Mouse (Mus musculus) lung, embryonic 14.5 days (tissue): ENCODE results near the gene Fh1. TPM values are rescaled to one million over a fixed set of nuclear protein-coding genes. Genes with fewer than 3 reads are reported as not detected.

ENCODE experiments used
- ATAC-seq: fragments of 200-750 bp; cut with Nextera tagmentation; 2 replicates; pipeline ENCODE4 v1.8.0; 2017; ENCODE audit warnings: mild to moderate bottlenecking, moderate TSS enrichment, moderate library complexity; ENCODE audit not compliant: insufficient read depth
- DNase-seq: peaks from one replicate; pipeline ENCODE4 v3.0.0-alpha.2; 2015
- H3K27ac ChIP-seq: fragments of 300-500 bp; sonication (generic); 2 replicates; pipeline ENCODE4 v1.5.1; 2014; ENCODE audit warnings: low read depth, mild to moderate bottlenecking, moderate library complexity
- H3K27me3 ChIP-seq: fragments of 300-500 bp; sonication (generic); 2 replicates; pipeline ENCODE4 v1.6.1; 2014; ENCODE audit warnings: low read length, control low read depth; ENCODE audit not compliant: insufficient read depth
- H3K36me3 ChIP-seq: fragments of 300-500 bp; sonication (generic); 2 replicates; pipeline ENCODE4 v1.6.1; 2014; ENCODE audit warnings: control low read depth; ENCODE audit not compliant: insufficient read depth
- H3K4me1 ChIP-seq: fragments of 300-500 bp; sonication (generic); 2 replicates; pipeline ENCODE4 v1.6.1; 2014; ENCODE audit warnings: antibody characterized with exemption, control low read depth; ENCODE audit not compliant: insufficient read depth
- H3K4me2 ChIP-seq: fragments of 300-500 bp; sonication (generic); 2 replicates; pipeline ENCODE4 v1.6.1; 2014; ENCODE audit warnings: mild to moderate bottlenecking
- H3K4me3 ChIP-seq: fragments of 300-500 bp; sonication (generic); 2 replicates; pipeline ENCODE4 v1.5.1; 2014; ENCODE audit warnings: low read depth, low read length
- H3K9ac ChIP-seq: fragments of 300-500 bp; sonication (generic); 2 replicates; pipeline ENCODE4 v1.6.1; 2014
- H3K9me3 ChIP-seq: fragments of 300-500 bp; sonication (generic); 2 replicates; pipeline ENCODE4 v1.6.1; 2016; ENCODE audit warnings: low read depth, low read length, control low read depth
- CTCF ChIP-seq: IDR thresholded peaks from 2 replicates; pipeline ENCODE4 v1.5.1; 2016; ENCODE audit warnings: antibody characterized with exemption, low read depth
- whole genome bisulfite sequencing: fragments of 180-500 bp; shearing (Covaris S2); extraction: QIAGEN DNeasy Blood & Tissue Kit; methylation state at CpG from one replicate; pipeline ENCODE4 v1.1.7; 2014; 5-methylcytosine and 5-hydroxymethylcytosine counted together
- polyA plus RNA-seq: library from polyadenylated mRNA; unstranded; fragments of >200 nt; fragmentation: Nextera tagmentation; extraction: Ambion mirVana; gene quantifications from 2 replicates; pipeline ENCODE4 v1.2.1, GENCODE M21; 2014

Fh1 gene
- polyA plus RNA-seq, 1 experiment from 2014 or later, result 123 TPM

- Histone ChIP-seq H3K4me3 (no peak overlapping the region), H3K9ac (no peak overlapping the region), H3K27me3 (no peaks in the 10 kb centered on the region)
These were observed 32.6 kb downstream of the Fh1 start for GRCm38 (mm10) chr1:175592832-175593231.

DNA sequence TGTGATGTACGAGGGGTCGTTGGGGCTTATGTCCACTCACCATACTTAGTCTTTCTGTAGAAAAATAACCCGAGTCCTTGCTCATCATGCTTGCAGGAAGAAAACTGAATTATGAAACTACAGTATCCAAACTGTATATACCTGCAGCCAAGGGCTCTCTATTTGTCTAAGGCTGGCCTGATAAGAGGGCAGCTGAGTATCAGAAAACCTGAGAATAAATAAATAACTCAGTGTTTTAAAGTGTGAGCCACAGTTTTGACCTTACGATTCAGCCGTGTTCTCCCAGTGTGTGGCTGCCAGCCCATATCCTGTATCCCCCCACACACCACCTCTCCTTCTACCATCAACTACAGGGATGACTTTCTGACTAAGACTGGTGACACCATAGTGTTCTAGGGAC, 38.8 kb downstream of the Fh1 start:
- Histone ChIP-seq H3K27ac (no peak overlapping the region), H3K4me1 (no peaks in the 10 kb centered on the region), H3K9me3 (no peaks in the 10 kb centered on the region), H3K9ac (no peak overlapping the region), H3K36me3 (no peaks in the 10 kb centered on the region), H3K27me3 (no peaks in the 10 kb centered on the region), H3K4me3 (no peak overlapping the region), H3K4me2 (no peak overlapping the region)
- no peak for TF ChIP-seq CTCF
- DNase-seq (no peak), ATAC-seq (no peak)
- WGBS, result 55% methylated on average over 5 of the region's 5 CpGs

More at GRCm38 (mm10) chr1:175592832-175593231, 32.6 kb downstream of the Fh1 start:
- 93% methylated on average over 1 of the region's 1 CpGs for WGBS
- no peak for TF ChIP-seq CTCF
- Histone ChIP-seq H3K4me2 (no peak overlapping the region), H3K36me3 (no peaks in the 10 kb centered on the region), H3K27ac (no peak overlapping the region), H3K4me1 (no peaks in the 10 kb centered on the region), H3K9me3 (no peaks in the 10 kb centered on the region)
- DNase-seq, result no peak
- ATAC-seq, result no peak

DNA sequence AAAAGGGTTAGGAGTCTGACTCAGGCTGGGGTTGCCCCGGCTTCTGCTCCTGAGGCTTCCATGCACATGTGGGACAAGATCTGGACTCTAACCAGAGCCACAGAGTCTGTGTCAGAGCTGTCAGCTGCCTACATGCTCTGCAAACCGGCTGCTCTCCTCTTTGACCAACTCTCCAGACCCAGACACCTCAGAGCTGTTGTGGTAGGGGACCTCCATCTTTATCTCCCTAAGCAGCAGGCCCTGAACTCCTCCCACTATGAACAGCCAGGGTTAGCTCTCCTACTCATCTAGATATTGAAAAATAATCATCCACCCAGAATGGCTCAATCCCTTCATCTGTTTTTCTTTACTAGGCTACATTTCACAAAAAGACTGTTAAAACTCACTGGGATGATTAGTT, 40.2 kb downstream of the Fh1 start:
- no peaks in the 10 kb centered on the region for H3K36me3 ChIP-seq
- no peaks in the 10 kb centered on the region for H3K4me1 ChIP-seq
- H3K4me3 ChIP-seq, result no peak overlapping the region
- DNase-seq (no peak), ATAC-seq (no peak)
- TF ChIP-seq CTCF, result no peak
- H3K9me3 ChIP-seq, result no peaks in the 10 kb centered on the region
- 60% methylated on average over 2 of the region's 2 CpGs for WGBS
- no peak overlapping the region for H3K27ac ChIP-seq
- H3K9ac ChIP-seq, result no peak overlapping the region
- H3K4me2 ChIP-seq, result no peak overlapping the region
- no peaks in the 10 kb centered on the region for H3K27me3 ChIP-seq

DNA sequence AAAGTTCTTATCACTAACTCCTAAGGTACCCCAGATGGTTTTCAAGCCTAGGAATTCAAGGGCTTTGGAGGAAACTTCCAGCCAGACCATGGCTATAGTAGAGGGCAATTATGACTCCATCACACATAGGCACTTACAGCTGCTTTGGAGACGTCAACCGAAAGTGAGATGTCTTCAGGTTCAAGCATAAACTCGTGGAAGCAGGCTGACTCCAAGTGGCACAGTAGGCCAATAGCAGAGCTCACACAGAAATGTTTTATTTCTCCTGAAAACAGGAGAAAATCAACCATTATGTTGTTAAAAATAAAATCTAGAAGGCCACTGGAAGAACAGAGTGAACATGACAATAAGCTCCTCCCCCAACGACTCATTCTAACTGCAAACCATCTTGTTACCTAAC, 42.6 kb downstream of the Fh1 start:
- Histone ChIP-seq H3K4me3 (no peak overlapping the region), H3K9ac (no peak overlapping the region), H3K36me3 (no peaks in the 10 kb centered on the region), H3K4me2 (no peak overlapping the region), H3K9me3 (no peaks in the 10 kb centered on the region), H3K4me1 (no peaks in the 10 kb centered on the region), H3K27ac (no peak overlapping the region), H3K27me3 (no peaks in the 10 kb centered on the region)
- ATAC-seq (no peak), DNase-seq (no peak)
- 88% methylated on average over 4 of the region's 4 CpGs for WGBS
- TF ChIP-seq CTCF, result no peak

DNA sequence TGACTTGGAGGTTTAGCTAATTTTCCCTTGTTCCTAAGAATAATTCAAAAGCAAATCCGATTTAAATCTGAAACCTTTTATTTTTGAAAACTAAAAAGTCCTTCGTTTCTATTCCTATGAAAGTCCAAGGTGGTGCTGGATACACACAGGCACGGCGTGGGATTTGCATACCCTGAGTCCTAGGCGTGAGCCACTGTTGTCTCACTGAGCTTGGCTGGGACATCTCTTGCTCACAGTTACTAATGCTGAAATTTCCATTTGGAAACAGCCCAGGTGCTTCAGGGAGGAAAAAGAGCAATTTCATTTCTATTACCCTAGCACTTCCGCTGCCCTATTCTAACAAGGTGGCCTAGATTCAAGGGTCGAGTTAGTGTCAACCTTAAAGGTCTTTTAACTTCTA, 45.1 kb downstream of the Fh1 start:
- no peaks in the 10 kb centered on the region for H3K9me3 ChIP-seq
- H3K4me3 ChIP-seq, result no peak overlapping the region
- no peak for TF ChIP-seq CTCF
- H3K27ac ChIP-seq, result no peak overlapping the region
- no peaks in the 10 kb centered on the region for H3K27me3 ChIP-seq
- no peaks in the 10 kb centered on the region for H3K4me1 ChIP-seq
- H3K36me3 ChIP-seq, result no peaks in the 10 kb centered on the region
- H3K4me2 ChIP-seq, result no peak overlapping the region
- no peak overlapping the region for H3K9ac ChIP-seq
- ATAC-seq (no peak), DNase-seq (no peak)
- 87% methylated on average over 7 of the region's 7 CpGs for WGBS

- WGBS, result 73% methylated on average over 9 of the region's 9 CpGs
These were observed 45.7 kb downstream of the Fh1 start for GRCm38 (mm10) chr1:175579598-175580235.

DNA sequence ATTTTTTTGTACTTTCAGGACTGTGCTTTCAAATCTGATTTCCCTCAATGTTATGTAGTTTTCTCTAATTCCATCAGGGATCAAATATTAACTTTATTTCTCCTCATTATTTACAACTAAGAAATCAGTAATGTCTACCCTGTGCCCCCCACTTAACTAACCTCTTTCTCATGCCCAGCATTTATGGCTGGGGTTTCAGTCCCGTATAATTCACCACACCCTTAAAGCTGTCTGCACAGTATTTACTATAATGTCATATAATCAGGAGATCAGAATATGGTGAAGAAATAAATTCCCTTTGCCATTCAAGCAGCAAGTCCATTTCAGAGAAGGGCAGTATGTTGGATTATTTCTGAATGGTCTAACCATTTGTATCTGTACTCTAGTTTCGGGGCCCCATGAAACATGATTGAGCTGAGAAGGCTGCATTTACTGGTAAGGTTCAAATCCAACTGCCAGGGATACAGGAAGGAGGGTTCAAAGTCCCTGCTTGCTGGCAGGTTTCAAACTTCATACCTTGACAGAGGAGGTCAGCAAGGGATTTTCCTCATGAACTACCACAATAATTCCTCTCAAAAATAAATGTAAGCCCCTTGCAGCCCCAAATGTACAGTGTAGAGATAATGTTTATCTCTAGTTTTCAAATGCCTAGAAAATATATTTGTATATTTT, 46.9 kb downstream of the Fh1 start:
- Histone ChIP-seq H3K36me3 (no peaks in the 10 kb centered on the region), H3K27me3 (no peaks in the 10 kb centered on the region), H3K4me3 (no peak overlapping the region), H3K4me2 (no peak overlapping the region), H3K27ac (no peak overlapping the region), H3K9ac (no peak overlapping the region), H3K4me1 (no peaks in the 10 kb centered on the region), H3K9me3 (no peaks in the 10 kb centered on the region)
- 82% methylated on average over 2 of the region's 2 CpGs for WGBS
- no peak for TF ChIP-seq CTCF
- ATAC-seq (no peak), DNase-seq (no peak)

More at GRCm38 (mm10) chr1:175579598-175580235, 45.7 kb downstream of the Fh1 start:
- Histone ChIP-seq H3K9me3 (no peaks in the 10 kb centered on the region), H3K9ac (no peak overlapping the region), H3K4me1 (no peaks in the 10 kb centered on the region), H3K27me3 (no peaks in the 10 kb centered on the region), H3K36me3 (no peaks in the 10 kb centered on the region), H3K4me3 (no peak overlapping the region), H3K27ac (no peak overlapping the region), H3K4me2 (no peak overlapping the region)
- ATAC-seq, result no peak
- no peak for TF ChIP-seq CTCF
- no peak for DNase-seq
